Mouse (Mus musculus): Measurements from ENCODE around the gene Pcdh7.

DNA sequence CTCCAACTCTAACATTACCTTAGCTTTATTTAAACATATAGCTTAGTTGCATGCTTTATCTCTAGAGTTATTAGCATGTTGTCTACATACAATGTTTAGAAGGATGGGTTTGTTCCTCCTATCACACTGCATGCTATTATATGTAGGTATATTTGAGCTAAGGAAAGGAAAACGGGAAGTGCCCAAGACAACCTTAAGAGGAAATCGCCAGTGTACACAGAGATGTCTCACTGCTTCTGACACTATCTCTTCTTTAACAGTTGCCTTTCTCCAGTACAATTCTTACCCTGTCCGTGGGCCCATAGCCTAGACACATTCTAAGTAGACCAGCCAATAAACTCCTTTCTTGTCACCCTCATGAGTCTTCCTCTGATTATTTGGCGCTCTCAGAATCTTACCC, 62.8 kb downstream of the Pcdh7 start:
- no peak for TF ChIP-seq CTCF (IDR thresholded peaks at IDR 0.05; ENCODE audit: low read depth)
- TF ChIP-seq EP300 (IDR thresholded peaks at IDR 0.05; ENCODE audit: low read depth): no peak

Data from heart, postnatal 0 days (tissue).